Mouse (Mus musculus): ENCODE results near the gene Ocel1.
"Not testable (repeated sequence)": the region's sequence is repeated elsewhere in the genome, so short reads cannot be mapped to it uniquely, and the experiment has no call there.

Gene Ocel1

GRCm38 (mm10) chr8:71371236-71371848, at the start of gene Ocel1:
TSS of gene Ocel1 (plus strand) at chr8:71371298.
- in situ Hi-C loops (cut with MboI; ENCODE audit: low pct_unique_long_range_greater_than_20kb in 1 of 2, low sequenced_read_pairs in 2 of 2, unreplicated experiment in 1 of 2), result no loop called here

- in situ Hi-C loops (cut with MboI; ENCODE audit: low pct_unique_long_range_greater_than_20kb in 1 of 2, low sequenced_read_pairs in 2 of 2, unreplicated experiment in 1 of 2), result no loop called here
Observed at GRCm38 (mm10) chr8:71322939-71323338, 48.2 kb upstream of the Ocel1 start.

DNA sequence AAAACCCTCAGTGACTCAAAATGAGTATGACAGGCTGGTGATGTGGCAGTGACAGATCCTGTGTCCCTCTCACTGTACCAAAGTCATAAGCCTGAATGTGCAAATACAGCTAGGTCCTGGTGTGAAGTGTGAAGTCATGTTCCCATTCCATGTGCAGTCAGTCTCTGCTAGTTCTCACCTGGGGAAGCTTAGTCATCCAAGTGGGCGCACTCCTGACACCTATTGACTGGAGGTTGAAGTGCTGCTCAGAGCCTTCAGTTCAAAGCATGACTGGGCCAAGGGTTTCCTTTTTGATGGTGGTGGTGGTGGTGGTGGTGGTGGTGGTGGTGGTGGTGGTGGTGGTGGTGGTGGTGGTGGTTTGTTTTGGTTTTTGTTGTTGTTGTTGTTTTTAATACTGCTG, 46.2 kb upstream of the Ocel1 start:
- in situ Hi-C loops (cut with MboI; ENCODE audit: low pct_unique_long_range_greater_than_20kb in 1 of 2, low sequenced_read_pairs in 2 of 2, unreplicated experiment in 1 of 2), result no loop called here

DNA sequence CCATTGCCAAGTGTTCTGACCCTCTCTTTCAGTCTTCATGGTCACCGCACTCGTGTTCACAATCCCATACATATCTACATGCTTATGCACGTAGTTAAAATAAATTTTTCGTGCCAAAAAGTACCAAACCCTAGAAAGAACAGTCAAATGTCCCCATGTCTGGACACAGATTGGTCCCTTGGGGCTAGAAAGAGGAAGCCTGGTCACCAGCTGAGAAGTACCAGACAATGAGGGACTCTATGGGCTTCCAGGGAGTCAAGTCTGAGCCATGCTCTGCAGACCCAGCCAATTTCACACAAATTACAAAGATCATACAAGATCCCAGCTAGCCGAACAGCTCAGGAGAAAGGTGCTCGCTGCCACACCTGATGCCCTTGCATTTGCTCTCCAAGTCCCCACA, 33.3 kb upstream of the Ocel1 start:
- in situ Hi-C loops (cut with MboI; ENCODE audit: low pct_unique_long_range_greater_than_20kb in 1 of 2, low sequenced_read_pairs in 2 of 2, unreplicated experiment in 1 of 2), result not testable (repeated sequence)

DNA sequence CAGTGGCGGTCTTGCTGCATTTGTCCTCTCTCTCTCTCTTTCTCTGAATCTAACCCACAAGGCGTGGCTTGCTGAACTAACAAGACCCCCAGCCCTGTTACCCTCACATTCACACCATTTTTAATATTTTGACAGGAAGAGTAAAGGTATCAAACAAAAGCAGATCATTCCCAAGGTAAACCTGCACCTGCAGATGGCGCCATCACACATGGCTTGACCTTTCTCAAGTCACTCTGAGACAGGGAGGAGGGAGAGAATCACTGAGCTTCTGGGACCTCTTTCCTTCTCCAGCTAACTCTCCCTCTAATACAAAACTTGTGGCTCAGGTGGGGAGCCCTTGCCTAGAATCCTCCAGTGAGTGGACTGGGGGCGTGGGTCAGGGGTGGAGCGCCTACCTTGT, 30.5 kb upstream of the Ocel1 start:
- in situ Hi-C loops (cut with MboI; ENCODE audit: low pct_unique_long_range_greater_than_20kb in 1 of 2, low sequenced_read_pairs in 2 of 2, unreplicated experiment in 1 of 2), result no loop called here

DNA sequence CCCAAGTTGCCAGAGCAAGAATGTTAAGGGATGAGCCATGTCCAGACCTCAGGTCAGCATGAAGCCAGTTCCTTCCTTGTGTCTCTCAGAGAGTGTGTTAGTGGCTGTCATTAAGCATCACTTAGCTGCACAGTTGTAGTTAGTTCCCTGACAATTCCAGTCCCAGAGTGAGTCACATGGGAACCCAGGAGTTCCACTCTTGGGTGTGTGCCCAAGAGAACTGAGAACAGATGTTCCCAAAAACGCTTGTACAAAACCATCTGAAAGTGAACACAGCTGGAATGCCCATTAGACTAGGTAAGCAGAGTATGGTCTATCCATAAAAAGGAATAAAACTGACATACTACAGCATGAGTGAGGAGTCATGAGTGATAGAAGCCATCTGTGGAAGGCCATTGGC, 24.5 kb upstream of the Ocel1 start:
- in situ Hi-C loops (cut with MboI; ENCODE audit: low pct_unique_long_range_greater_than_20kb in 1 of 2, low sequenced_read_pairs in 2 of 2, unreplicated experiment in 1 of 2), result no loop called here

DNA sequence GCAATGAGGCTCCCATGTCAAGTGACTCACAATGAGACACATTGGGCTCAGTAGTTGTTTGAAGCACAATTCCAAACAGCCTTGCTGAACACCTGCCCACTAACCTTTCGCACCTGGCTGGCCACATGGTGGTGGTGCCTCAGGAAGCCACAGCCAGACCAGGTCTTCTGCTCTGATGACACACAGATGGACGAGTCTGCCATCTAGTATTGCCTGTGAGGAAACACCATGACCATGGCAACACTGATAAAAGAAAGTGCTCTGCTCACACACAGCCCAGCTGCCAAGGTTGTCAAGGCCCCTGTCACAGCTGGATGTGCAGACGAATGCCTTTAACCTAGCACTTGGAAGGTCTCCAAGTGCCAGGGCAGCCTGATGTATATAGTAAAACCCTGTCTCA, 20.0 kb upstream of the Ocel1 start:
- in situ Hi-C loops (cut with MboI; ENCODE audit: low pct_unique_long_range_greater_than_20kb in 1 of 2, low sequenced_read_pairs in 2 of 2, unreplicated experiment in 1 of 2), result no loop called here

GRCm38 (mm10) chr8:71351520-71351919, 19.6 kb upstream of the Ocel1 start:
- in situ Hi-C loops (cut with MboI; ENCODE audit: low pct_unique_long_range_greater_than_20kb in 1 of 2, low sequenced_read_pairs in 2 of 2, unreplicated experiment in 1 of 2), result no loop called here

DNA sequence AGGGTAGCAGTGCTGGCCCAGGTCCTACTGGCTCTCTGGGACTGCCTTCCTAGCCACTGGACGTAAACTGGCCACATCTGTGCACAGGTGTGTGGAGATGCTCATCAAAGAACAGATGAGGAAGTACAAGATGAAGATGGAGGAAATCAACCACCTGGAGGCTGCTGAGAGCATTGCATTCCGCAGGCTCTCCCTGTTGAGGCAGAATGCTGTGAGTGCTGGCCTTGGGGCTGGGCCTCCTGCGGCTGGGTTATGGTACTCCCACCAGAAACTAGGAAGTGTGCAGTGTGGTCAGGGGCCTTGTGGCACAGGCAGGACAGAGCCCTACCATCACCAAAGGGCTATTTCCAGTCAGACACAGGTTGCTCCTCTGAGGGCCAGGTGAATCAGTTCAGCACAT, 13.1 kb upstream of the Ocel1 start:
- in situ Hi-C loops (cut with MboI; ENCODE audit: low pct_unique_long_range_greater_than_20kb in 1 of 2, low sequenced_read_pairs in 2 of 2, unreplicated experiment in 1 of 2), result no loop called here

DNA sequence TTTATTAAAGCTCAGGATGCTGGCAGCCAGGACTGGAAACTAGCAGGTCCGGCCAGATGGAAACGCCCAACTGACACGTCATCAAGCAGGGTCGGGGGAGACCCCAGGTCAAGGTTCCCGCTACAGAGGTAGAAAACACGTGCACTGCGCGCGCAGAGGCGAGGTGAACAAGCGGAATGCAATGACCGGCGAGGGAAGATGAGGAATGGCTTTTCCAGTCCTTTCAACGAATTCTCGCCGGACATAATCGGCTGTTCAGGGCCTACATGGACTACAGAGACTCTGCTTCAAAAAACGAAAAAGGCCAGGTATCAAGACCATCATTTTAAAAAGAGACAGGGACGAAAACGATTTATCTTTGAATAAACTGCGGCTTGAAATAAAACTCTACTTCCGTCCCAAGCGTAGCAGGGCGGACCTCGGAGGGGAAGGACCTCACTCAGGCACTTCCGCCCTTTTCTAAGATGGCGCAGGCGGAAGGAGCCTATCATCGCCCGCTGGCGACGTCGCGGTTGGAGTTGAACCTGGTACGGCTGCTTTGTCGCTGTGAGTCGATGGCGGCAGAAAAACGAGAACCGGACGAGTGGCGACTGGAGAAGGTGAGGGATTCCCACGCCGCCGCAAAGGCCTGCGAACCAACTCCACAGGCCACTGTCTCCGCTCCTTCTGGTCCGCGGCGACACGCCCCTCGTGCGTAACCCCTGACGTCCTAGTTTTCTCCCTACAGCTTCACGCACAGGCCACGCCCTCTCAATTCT, 4.1 kb upstream of the Ocel1 start, which contains the start of gene Use1:
Gene Use1 (plus strand): TSS at position 78 of the 758 bp plus-strand sequence.
- in situ Hi-C loops (cut with MboI; ENCODE audit: low pct_unique_long_range_greater_than_20kb in 1 of 2, low sequenced_read_pairs in 2 of 2, unreplicated experiment in 1 of 2), result no loop called here

GRCm38 (mm10) chr8:71367529-71368176, 3.4 kb upstream of the Ocel1 start:
- in situ Hi-C loops (cut with MboI; ENCODE audit: low pct_unique_long_range_greater_than_20kb in 1 of 2, low sequenced_read_pairs in 2 of 2, unreplicated experiment in 1 of 2), result no loop called here

- in situ Hi-C loops (cut with MboI; ENCODE audit: low pct_unique_long_range_greater_than_20kb in 1 of 2, low sequenced_read_pairs in 2 of 2, unreplicated experiment in 1 of 2), result no loop called here
Observed at GRCm38 (mm10) chr8:71368366-71368765, 2.7 kb upstream of the Ocel1 start.

DNA sequence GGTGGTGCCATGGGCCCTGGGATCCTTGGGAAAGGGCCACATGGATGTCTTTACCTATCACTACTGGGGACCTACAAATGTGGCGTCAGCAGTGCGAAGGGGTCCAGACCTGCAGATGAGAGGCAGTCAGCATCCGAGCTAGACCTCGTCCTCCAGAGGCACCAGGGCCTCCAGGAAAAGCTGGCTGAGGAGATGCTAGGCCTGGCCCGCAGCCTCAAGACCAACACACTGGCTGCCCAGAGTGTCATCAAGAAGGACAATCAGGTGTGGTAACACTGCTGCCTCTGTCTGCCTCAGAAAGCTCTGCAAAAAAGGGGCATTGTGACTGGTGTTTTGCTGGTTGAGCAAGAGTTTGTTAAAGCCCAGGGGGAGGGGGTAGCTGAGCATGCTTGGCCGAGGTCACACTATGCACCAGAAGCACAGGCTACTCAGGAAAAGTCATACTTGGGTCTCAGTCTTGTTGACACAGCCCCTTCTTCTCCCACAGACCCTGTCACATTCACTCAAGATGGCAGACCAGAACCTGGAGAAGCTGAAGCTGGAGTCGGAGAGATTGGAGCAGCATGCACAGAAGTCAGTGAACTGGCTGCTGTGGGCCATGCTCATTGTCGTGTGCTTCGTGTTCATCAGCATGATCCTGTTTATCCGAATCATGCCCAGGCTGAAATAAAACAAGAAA, 1.9 kb upstream of the Ocel1 start:
- in situ Hi-C loops (cut with MboI; ENCODE audit: low pct_unique_long_range_greater_than_20kb in 1 of 2, low sequenced_read_pairs in 2 of 2, unreplicated experiment in 1 of 2), result no loop called here

DNA sequence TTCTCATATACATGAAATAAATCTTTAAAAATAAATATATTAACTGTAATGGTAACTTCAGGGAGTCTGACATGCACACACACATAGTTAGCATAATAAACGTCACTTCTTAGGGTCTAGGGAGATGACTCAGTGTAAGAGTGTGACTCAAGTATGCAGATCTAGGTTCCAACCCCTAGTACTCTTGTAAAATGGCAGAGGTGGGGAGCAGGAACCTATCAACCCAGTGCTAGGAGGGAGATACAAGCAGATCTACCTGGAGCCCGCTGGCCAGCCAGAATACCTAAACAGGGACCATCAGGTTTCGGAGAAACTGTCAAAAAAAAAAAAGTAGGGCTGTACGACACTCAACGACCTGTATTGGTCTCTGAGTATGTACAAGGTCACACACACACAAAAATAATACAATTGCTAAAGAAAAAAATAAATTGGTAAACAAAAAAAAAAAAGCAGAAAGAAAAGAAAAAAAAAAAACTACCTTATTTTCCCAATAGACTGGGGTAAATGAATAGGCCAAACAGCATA, 325 bp upstream of the Ocel1 start:
- in situ Hi-C loops (cut with MboI; ENCODE audit: low pct_unique_long_range_greater_than_20kb in 1 of 2, low sequenced_read_pairs in 2 of 2, unreplicated experiment in 1 of 2), result no loop called here

- in situ Hi-C loops (cut with MboI; ENCODE audit: low pct_unique_long_range_greater_than_20kb in 1 of 2, low sequenced_read_pairs in 2 of 2, unreplicated experiment in 1 of 2), result no loop called here
Observed at GRCm38 (mm10) chr8:71372427-71372826, 1.3 kb downstream of the Ocel1 start.

DNA sequence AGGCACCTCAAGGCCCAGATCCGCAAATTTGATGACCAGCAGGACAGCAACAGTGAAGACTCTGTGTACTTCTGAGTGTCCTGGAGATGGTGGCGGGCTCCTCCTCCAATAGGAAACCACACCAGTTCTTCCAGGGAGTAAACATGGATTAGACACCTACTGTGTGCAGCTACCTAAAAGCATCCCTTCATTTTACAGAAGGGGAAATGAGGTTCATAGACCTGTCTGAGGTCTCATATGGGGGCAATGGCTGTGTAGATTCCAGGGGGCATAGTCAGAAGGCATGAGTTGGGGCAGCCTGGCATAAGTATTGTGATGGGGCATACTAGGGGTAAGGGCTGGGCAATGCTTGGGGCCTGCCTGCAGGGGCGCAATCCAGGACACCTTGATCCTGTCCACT, 1.9 kb downstream of the Ocel1 start:
- in situ Hi-C loops (cut with MboI; ENCODE audit: low pct_unique_long_range_greater_than_20kb in 1 of 2, low sequenced_read_pairs in 2 of 2, unreplicated experiment in 1 of 2), result no loop called here

DNA sequence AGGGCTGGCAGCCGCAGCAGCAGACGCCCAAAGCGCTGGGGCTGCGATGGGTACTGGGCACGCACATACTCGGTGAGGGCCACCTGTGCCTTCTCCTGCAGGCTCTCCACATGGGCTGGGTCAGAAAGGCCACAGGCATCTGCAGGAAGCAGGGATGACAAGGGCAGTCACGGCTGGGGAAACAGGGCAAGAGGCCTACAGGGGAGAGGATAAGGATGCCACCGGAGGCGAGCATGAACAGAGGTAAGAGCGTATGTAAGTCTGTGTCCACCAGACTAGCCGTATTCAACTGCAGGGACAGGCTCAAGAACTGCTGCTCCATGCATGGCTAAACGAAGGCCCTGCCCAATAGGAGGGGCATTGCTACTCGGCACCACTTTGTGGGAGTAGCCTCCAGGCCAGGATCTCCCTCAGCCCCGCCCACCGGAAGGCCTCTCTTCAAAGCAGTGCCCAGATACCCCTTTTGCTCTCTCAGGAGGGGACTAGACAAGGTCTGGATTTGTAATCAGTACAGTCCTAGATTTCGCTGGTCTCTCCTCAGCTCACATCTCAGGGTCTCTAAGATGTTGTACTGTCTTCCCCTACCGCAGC, 3.6 kb downstream of the Ocel1 start:
- in situ Hi-C loops (cut with MboI; ENCODE audit: low pct_unique_long_range_greater_than_20kb in 1 of 2, low sequenced_read_pairs in 2 of 2, unreplicated experiment in 1 of 2), result no loop called here

- in situ Hi-C loops (cut with MboI; ENCODE audit: low pct_unique_long_range_greater_than_20kb in 1 of 2, low sequenced_read_pairs in 2 of 2, unreplicated experiment in 1 of 2), result no loop called here
Observed at GRCm38 (mm10) chr8:71375581-71376422, 4.7 kb downstream of the Ocel1 start.
